Mouse (Mus musculus) brain, embryonic 18.5 days (tissue): ENCODE measurements around the gene Olfr1173.

Experiments used
- DNase-seq: peaks from one replicate; pipeline ENCODE4 v3.0.0-alpha.2; 2012; ENCODE audit warnings: low read depth, low spot score

The Olfr1173 gene

DNA sequence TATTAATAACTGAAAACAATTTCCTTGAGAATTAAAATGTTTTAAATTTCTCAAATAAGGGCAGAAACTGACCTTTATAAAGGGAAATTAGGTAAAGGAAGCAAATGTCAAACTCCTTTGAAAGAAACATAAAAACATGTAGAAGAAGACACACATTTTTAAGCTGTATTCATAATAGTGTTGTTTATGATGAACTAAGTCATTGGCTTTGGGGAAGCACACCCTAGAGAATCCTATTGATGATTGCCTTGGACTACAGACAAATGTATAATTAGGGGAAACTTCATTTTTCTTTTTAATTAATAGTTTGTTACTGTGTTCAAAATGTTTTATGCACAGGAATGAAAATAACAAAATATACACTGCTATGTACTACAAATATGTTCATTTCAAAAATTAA is at the start of gene Olfr1173:
TSS of gene Olfr1173 (minus strand) at position 101 of the 400 bp plus-strand sequence.
- no peak for DNase-seq

GRCm38 (mm10) chr2:88327115-88327514 is 47.4 kb upstream of the Olfr1173 start, which contains the start of gene Olfr1175-ps:
Olfr1175-ps (minus strand) TSS chr2:88327215.
- no peak for DNase-seq

DNA sequence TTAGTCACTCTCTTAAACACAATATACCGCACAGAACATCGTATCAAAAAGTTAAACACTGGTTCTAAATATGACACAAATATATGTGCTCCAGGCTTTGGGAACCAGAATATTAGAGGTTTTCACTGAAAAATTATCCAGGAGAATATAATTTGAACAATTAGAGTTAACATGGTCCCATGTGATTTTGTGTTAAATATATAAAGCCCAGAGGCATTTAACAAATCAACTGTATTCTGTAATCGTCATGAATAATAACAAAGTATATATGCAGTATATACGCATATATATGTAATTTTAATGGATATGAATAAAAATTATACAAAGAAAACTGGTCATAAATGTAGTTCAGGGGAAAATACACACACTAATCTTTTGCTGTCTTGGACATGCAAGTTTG is 35.4 kb upstream of the Olfr1173 start, which contains the start of gene Olfr1174-ps:
TSS of gene Olfr1174-ps (minus strand) at position 101 of the 400 bp plus-strand sequence.
- DNase-seq = no peak

GRCm38 (mm10) chr2:88228234-88228633 is 51.4 kb downstream of the Olfr1173 start, which contains the start of gene Olfr1170:
Olfr1170 (minus strand) TSS chr2:88228334.
- DNase-seq = no peak
